Mouse (Mus musculus) frontal cortex, postnatal 36 days (tissue): ENCODE data around the gene Zfp526.
A peak's percentile ranks its signal among the peaks of the same experiment; 100 is the strongest.

Experiments used
- DNase-seq, 2 experiments: peaks; one replicate each; pipeline ENCODE4 v3.0.0; 2022; ENCODE audit warnings: low spot score in 2 of 2

The Zfp526 gene

GRCm38 (mm10) chr7:25221102-25221883 lies at the start of gene Zfp526:
Gene Zfp526, plus strand, starts transcription at chr7:25221425.
- peak; percentile 97 to 98 for DNase-seq

DNA sequence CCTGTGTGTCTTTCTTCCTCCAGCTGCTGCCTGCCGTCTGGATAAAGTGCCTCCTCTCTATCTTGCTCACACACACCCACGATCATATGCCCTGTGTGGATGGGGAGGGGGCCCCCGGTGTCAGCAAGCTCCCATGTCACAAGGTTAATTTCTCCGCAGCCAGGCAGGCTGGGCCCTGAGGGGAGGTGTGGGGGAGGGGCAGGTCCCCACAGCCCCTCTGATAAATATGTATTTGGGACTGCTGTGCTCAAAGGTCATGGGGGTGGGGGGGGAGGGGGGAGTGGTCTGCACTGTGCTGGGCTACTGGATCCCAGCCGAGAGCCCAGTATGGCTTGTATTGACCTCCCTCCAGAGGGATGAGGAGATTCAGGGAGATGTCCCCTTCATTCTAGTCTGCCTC lies 48.6 kb upstream of the Zfp526 start:
- no peak for DNase-seq

- no peak for DNase-seq
Observed at GRCm38 (mm10) chr7:25174343-25174742, 46.9 kb upstream of the Zfp526 start.

DNA sequence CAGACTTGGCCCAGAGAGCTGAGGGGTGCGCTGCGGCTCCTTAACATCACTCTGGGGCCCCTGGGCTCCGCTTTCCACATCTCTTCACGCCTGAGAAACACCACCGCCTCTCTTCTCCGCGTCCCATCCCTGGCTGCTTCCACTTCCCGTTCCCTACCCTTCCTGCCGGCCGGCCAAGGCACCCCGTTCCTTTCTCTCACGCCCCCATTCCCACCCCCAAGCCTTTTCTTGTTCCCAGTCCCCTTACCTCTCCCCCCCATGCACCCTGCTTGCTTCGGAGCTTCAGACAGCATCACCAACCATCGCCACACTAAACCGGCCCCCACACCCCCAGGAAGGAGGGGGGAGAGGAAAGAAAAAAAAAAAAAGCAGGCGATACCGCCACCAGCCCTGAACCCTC lies 42.9 kb upstream of the Zfp526 start:
- peak; percentile 19 to 44 for DNase-seq

- DNase-seq = peak in 1 of 2 experiments; percentile 22
Observed at GRCm38 (mm10) chr7:25178787-25179605, 42.2 kb upstream of the Zfp526 start.

GRCm38 (mm10) chr7:25179606-25180161 lies 41.5 kb upstream of the Zfp526 start, which contains the start of gene Pou2f2:
Gene Pou2f2, minus strand, starts transcription at chr7:25179726.
- DNase-seq = peak; percentile 85 to 86

DNA sequence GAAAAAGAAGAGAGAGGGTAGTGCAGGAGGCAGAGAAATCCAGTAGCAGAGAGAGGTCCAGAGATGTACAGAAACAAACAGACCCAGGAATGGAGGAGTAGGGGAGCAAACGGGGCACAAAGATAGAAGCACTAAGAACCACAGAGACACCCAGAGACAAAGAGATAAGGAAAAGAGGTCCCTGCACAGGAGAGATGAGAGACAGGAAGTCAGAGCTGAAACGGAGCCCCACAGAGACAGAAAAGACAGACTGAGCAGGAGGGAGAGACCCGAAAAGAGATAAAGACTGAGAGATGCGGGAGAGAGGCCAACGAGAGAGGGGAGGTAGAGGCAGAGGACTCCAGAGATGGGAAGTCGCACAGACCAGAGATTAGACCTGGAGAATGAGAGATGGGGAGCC lies 40.7 kb upstream of the Zfp526 start:
- no peak for DNase-seq

- no peak for DNase-seq
Observed at GRCm38 (mm10) chr7:25181331-25181790, 39.9 kb upstream of the Zfp526 start.

GRCm38 (mm10) chr7:25181814-25182213 lies 39.4 kb upstream of the Zfp526 start:
- DNase-seq = no peak

DNA sequence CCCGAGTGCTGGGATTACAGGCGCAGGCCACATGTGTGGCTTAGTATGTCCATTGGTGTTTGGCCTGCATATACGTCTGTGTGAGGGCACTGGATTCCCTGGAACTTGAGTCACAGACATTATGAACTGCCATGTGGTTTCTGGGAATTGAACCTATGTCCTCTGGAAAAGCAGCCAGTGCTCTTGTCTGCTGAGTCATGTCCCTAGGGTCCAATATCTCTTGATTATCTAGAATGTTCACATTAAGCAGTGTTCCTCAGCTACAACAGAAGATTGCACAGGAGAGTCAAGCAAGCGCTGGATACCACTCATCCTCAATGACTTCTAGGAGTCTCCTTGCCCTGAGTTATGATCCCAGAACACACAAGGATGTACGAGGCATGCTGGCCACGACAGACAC lies 37.1 kb upstream of the Zfp526 start:
- no peak for DNase-seq

DNA sequence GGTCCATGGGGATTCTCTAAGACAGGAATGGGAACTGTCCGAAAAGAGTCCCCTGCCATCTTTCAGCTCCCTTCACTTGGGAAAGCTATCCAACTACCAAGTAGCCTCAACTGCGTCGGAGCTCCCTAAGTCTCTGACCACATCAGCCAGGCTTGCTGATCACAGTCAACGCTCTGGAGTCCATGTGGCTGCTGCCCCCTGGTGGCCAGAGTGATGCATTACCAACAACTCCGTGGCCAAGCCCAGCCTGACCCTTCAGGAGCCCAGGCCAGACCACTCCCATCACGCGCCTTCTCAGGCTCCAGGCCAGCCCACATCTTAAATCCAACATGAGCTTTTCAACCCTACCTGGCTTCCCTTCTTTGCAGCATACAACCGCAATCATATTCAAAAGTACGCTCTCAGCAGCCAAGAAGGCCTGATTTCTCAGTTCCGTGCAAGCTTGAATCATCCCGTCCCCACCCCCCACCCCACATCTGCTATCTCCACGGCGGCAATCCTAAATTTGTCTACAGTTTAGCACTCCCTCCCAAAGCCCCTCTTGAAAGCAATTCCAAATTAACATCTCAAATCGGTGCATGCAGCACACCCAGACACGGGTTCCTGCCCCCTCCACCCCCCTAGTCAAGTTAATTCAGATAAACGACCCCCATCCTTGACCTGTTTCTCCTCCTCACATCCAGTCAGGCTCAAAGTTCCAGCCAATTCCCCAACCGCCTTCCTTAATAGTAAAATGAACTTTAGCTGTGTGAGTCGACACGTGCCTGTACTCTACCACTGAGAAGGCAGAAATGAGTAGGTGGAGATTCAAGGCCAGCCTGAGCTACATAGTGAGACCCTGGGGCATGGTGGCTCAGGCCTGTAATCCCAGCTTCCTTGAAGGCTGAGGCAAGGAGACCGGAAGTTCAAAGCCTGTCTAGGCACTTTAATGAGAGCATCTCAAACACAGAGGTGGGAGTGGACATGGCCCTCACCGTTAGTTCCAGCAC lies 33.3 kb upstream of the Zfp526 start:
- peak; percentile 90 for DNase-seq

- DNase-seq = no peak
Observed at GRCm38 (mm10) chr7:25190806-25191205, 30.4 kb upstream of the Zfp526 start.

- DNase-seq = no peak
Observed at GRCm38 (mm10) chr7:25192110-25192509, 29.1 kb upstream of the Zfp526 start.

DNA sequence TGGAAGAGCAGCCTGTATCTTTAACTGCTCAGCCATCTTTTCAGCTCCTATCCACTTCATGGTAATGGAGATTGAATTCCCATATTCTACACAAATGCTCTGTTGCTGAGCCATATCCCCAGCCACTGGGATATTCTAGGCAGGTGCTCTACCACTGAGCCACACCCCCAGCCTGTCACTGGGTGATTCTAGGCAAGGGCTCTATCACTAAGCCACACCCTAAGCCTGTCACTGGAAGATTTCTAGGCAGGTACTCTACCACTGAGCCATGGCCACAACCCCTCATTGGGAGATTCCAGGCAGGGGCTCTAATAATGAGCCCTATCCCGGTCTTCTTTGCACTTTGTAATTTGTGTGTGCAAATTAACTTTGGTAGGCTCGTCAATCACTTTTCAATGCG lies 26.1 kb upstream of the Zfp526 start:
- DNase-seq = no peak

GRCm38 (mm10) chr7:25196107-25196506 lies 25.1 kb upstream of the Zfp526 start:
- no peak for DNase-seq

DNA sequence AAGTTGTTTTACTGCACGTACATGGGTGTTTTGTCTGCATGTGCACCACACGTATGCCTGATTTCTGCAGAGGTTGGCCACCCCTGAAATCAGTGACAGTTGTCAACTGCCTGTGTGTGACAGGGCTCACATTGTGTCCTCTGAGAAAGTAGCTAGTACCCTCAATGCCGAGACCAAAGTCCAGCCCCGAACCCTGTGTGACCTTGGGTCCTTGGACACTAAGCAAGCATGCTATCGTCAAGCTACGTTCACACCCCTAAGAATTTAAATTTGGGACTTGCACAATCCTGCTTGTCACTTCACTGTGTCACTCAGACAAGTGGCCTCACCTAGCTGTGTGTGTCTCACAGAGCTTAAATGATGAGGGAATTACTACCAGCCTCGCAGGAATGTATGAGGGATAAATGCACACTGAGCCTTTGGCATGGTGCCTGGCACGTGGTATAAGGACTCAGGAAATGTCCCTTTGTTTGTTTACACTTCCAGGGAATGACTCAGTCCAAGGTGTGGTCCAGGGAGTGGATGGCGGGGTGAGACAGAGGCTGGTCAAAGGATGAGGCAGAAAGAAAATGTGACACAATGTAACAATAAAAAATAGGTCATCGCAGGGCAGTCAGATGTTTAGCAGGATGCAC lies 23.7 kb upstream of the Zfp526 start:
- no peak for DNase-seq

DNA sequence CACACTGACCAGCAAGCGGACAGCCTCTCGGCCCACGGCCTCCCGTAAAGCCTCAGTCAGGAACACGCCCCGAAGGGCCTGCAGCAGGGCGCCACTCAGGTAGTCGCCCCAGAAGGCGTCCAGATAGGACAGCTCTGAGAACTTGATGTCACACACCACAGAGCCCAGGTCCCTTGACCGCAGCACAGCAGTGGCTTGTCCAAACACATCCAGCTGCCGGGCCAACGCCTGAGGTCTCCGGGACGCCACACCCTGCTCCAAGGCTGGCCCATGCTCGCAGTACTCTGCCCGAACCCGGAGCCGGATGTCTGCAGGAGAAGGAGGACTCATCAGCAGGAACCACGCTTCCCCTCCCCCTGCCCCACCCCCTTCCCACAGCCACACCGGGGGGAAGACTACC lies 17.6 kb upstream of the Zfp526 start:
- DNase-seq = no peak

- no peak for DNase-seq
Observed at GRCm38 (mm10) chr7:25205355-25206093, 15.7 kb upstream of the Zfp526 start.

DNA sequence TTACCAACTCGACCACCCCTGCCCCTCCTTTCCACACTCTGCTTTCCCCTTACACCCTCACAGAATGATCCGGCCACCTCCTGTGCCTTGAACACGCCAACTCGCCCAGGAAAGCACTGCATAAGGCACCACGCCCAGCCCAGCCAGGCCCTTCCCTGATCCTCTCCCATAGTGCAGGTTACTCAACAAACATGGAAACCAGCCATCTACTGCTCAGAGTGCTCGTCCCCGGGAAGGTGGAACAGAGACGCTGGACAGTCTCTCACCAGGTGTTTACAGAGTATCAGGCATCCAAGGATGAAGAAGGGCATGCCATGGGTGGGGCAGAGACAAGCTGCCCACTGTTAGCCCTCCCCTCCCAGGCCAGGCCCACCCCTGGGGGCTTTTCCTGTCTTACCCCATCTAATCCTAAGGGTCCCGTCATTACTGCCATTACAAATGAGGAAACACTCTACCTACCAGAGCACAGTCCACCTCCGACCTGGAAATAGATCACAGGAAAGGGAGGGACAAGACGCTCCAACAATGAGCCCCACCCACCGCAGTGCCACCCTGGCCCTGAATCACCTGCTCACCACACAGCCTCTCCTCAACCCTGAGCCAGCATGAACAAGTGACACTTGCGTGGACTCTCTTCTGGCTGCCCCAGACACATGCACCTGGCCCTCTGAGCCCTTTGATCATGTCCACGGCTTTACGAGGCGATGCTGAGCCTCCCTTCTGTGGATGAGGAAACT lies 15.0 kb upstream of the Zfp526 start:
- DNase-seq = no peak
